Mouse (Mus musculus) MEL (cell line): ENCODE results near the gene Calhm5.

ENCODE experiments used
- BHLHE40 ChIP-seq: IDR thresholded peaks from 2 replicates; pipeline ENCODE4 v1.6.1; 2012; ENCODE audit warnings: low read depth, mild to moderate bottlenecking, inconsistent platforms, low read length, improper control_type of control experiment, borderline replicate concordance
- CTCF ChIP-seq, 3 experiments: IDR thresholded peaks in 2 of 3; conservative IDR thresholded peaks in 1 of 3; 2 replicates each; pipeline ENCODE4 v1.5.1; 2011 to 2012; ENCODE audit warnings: low read length in 3 of 3, low read depth in 2 of 3, mild to moderate bottlenecking in 2 of 3, improper control_type of control experiment in 1 of 3, inconsistent platforms in 1 of 3, mixed read lengths in 1 of 3, moderate library complexity in 1 of 3; ENCODE audit not compliant: control insufficient read depth in 1 of 3, insufficient read depth in 1 of 3, poor library complexity in 1 of 3, severe bottlenecking in 1 of 3
- E2F4 ChIP-seq: IDR thresholded peaks from 2 replicates; pipeline ENCODE4 v1.6.1; 2011; ENCODE audit warnings: low read depth, low read length, improper control_type of control experiment, borderline replicate concordance
- EP300 ChIP-seq, 2 experiments: IDR thresholded peaks; 2 replicates each; pipeline ENCODE4 v1.6.1; 2011; ENCODE audit warnings: improper control_type of control experiment in 2 of 2, low read length in 2 of 2, low read depth in 1 of 2, mild to moderate bottlenecking in 1 of 2
- JUND ChIP-seq: IDR thresholded peaks from 2 replicates; pipeline ENCODE4 v1.6.1; 2011; ENCODE audit warnings: low read depth, mild to moderate bottlenecking, improper control_type of control experiment, low read length
- MAZ ChIP-seq: IDR thresholded peaks from 2 replicates; pipeline ENCODE4 v1.6.1; 2012; ENCODE audit warnings: low read depth, mild to moderate bottlenecking, inconsistent platforms, low read length, improper control_type of control experiment
- MEF2A ChIP-seq: IDR thresholded peaks from 2 replicates; pipeline ENCODE4 v1.6.1; 2014; ENCODE audit warnings: low read depth, mild to moderate bottlenecking, inconsistent platforms, low read length, improper control_type of control experiment; ENCODE audit not compliant: poor library complexity, insufficient replicate concordance, severe bottlenecking; ENCODE audit errors: extremely low read depth
- NELFE ChIP-seq: IDR thresholded peaks from 2 replicates; pipeline ENCODE4 v1.6.1; 2011; ENCODE audit warnings: low read depth, low read length, improper control_type of control experiment
- POLR2A ChIP-seq, 2 experiments: IDR thresholded peaks; 2 replicates each; pipeline ENCODE4 v1.6.1; 2011 to 2012; ENCODE audit warnings: low read length in 2 of 2, mild to moderate bottlenecking in 2 of 2, control low read depth in 1 of 2, improper control_type of control experiment in 1 of 2, low read depth in 1 of 2, moderate library complexity in 1 of 2; ENCODE audit not compliant: control insufficient read depth in 1 of 2, insufficient read depth in 1 of 2, poor library complexity in 1 of 2
- SMC3 ChIP-seq: IDR thresholded peaks from 2 replicates; pipeline ENCODE4 v1.6.1; 2011; ENCODE audit warnings: low read depth, low read length, improper control_type of control experiment
- TBP ChIP-seq: IDR thresholded peaks from 2 replicates; pipeline ENCODE4 v1.8.0; 2011; ENCODE audit warnings: low read depth, low read length, improper control_type of control experiment
- USF2 ChIP-seq, 2 experiments: IDR thresholded peaks; 2 replicates each; pipeline ENCODE4 v1.6.1; 2011 to 2012; ENCODE audit warnings: improper control_type of control experiment in 2 of 2, low read length in 2 of 2, borderline replicate concordance in 1 of 2, inconsistent platforms in 1 of 2, low read depth in 1 of 2, mild to moderate bottlenecking in 1 of 2; ENCODE audit not compliant: insufficient read depth in 1 of 2
- ZMIZ1 ChIP-seq: IDR thresholded peaks from 2 replicates; pipeline ENCODE4 v1.6.1; 2012; ENCODE audit warnings: low read depth, mild to moderate bottlenecking, inconsistent platforms, low read length, improper control_type of control experiment, moderate library complexity
- ZNF384 ChIP-seq: IDR thresholded peaks from 2 replicates; pipeline ENCODE4 v1.6.1; 2012; ENCODE audit warnings: low read depth, mild to moderate bottlenecking, inconsistent platforms, low read length, improper control_type of control experiment

- TF ChIP-seq EP300 (IDR thresholded peaks at IDR 0.05; ENCODE audit: low read depth in 1 of 2, low read length in 2 of 2) (no peak), BHLHE40 (no peak), POLR2A (IDR thresholded peaks at IDR 0.05; ENCODE audit: control insufficient read depth in 1 of 2, insufficient read depth in 1 of 2, low read depth in 1 of 2, low read length in 2 of 2, poor library complexity in 1 of 2) (no peak), ZNF384 (no peak), SMC3 (no peak), ZMIZ1 (no peak), USF2 (IDR thresholded peaks at IDR 0.05; ENCODE audit: borderline replicate concordance in 1 of 2, insufficient read depth in 1 of 2, low read depth in 1 of 2, low read length in 2 of 2) (no peak), NELFE (no peak), CTCF (IDR thresholded peaks at IDR 0.05 in 2 of 3, conservative IDR thresholded peaks at IDR 0.05 in 1 of 3; ENCODE audit: control insufficient read depth in 1 of 3, insufficient read depth in 1 of 3, low read depth in 2 of 3, low read length in 3 of 3, poor library complexity in 1 of 3, severe bottlenecking in 1 of 3) (no peak), E2F4 (no peak), TBP (no peak), MEF2A (no peak), JUND (no peak), MAZ (no peak)
These were observed 42.3 kb downstream of the Calhm5 start for GRCm38 (mm10) chr10:34053987-34054386.
